Mouse (Mus musculus) kidney, postnatal 4 days (tissue): ENCODE data around the gene Rps15a.

Experiments
- DNase-seq, 2 experiments: peaks; one replicate each; pipeline ENCODE4 v3.0.0; 2021; ENCODE audit warnings: mixed read lengths in 2 of 2

Rps15a gene

GRCm38 (mm10) chr7:118113541-118114297 is 2.3 kb downstream of the Rps15a start:
- no peak for DNase-seq

DNA sequence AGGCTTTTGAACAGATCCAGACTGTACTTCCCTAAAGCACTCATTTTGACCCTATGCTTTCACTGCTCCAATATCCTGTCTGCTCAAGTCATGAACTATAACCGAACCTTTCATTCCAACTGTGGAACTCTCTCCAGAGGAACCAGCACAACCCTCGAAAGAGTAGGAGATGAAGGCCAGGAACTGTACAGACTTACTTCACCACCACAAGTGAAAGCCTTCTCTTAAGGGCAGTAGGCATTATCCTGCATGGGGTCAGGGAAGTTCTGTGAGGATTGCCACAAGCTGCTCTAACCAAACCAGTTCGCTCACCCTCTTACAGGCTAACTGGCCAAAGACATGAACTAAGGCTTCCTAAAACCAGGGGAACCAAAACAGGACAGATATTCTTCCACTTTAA is 4.9 kb downstream of the Rps15a start:
- DNase-seq, result no peak

DNA sequence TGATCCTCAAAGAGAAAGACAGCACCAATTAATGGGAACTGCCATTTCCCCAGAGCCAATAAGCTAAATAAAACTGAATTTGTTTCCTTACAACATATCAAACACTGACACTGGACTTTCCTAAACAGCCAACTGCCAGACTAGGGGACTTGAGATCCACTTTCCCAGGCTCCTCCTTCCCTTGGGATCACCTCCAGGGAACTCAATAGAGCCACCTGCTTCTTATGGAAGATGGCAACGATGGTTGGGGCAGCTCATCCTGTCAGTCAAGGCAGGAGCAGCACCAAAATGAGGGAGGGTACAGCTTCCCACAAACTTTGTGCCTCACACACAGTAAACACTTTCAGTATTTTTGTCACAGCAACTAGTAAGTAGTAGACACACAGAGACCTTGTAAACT is 8.3 kb downstream of the Rps15a start:
- DNase-seq, result no peak

DNA sequence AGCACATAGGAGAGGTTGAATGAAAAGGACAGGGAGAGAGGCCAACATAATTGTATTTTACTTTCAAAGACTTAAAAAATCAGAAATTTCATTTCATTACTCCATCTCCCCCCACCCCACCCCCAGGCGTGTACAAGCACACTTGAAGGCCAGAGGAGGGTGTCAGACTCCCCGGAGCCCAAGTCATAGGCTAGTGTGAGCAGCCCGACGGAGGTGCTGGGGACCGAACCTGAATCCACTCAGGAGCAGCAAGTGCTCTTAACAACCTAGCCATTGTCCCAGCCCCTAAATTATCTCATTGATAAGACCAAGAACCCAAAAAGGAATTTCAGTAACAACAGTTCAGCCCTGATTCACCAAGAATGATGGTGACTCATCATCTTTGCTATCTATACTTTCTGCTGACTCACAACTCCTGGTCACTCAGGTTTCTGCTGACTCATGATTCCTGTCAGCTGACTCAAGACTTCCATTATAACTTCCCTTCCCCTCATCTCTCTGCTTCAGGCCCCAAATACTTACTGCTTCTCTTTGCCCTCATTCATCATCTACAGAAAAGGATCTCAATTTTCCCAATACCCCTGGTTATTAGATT is 11.4 kb downstream of the Rps15a start:
- DNase-seq, result no peak

DNA sequence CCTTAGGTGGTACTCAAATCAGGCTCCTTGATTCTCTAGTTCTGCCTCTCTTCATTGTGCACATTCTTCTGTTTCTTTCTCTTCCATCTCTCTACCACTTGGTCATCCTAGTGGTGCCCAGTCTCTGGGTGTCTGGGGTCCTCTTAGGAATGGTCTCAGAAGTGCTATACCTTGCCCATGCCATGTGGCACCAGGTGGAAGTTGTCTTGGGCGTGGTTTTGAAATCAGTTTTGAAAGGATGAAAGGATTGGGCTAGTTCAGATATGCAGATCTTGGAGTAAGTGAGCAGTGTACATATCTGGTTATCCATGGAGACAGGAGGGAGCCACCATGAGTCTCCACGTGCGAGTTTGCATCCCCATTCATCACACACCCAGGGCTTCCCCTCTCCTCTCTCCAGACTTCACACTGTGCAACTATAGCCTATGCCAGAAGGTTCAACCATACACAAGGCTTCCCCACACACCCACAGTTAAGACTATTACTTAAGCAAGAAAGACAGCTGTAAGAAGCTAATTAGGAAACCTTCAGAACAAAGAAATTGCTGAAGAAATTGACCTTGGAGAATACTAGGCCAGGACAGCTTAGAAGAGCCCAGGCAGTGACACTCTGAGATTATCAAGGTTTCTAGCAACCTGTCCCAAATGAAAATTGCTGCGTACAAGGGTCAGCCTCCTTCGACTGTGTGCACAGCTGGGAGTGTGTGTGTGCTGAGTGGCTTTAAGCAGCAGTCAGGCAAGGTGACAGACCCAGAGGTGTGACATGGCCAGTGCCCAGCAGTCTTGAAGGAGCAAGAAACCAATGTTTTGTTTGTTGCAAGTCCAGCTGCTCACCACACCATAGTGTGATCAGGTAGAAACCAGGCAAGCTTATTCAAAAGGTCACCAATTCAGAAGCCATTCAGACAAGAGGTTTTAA is 12.3 kb downstream of the Rps15a start:
- DNase-seq, result no peak

GRCm38 (mm10) chr7:118102678-118103461 is 13.1 kb downstream of the Rps15a start:
- peak; percentile 18 to 19 for DNase-seq

DNA sequence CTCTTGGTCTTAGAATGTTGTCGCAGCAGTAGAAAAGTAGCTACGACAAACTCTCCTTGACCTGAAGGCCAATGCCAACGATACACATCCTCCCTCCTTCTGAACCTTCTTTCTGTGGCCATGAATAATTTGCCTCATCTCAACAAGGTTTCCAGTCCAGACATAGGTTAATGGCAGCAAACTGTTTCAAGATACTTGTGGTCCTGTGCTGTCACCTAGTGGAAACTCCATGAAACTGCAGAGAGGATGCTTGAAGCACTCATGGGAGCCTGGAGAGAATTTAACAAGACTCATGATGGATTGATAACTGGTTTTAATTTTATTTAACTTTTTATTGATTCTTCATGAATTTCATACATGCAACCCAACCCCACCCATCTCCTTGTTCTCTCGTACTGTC is 13.8 kb downstream of the Rps15a start:
- peak; percentile 27 to 53 for DNase-seq

GRCm38 (mm10) chr7:118097615-118098014 is 18.4 kb downstream of the Rps15a start:
- DNase-seq, result no peak

DNA sequence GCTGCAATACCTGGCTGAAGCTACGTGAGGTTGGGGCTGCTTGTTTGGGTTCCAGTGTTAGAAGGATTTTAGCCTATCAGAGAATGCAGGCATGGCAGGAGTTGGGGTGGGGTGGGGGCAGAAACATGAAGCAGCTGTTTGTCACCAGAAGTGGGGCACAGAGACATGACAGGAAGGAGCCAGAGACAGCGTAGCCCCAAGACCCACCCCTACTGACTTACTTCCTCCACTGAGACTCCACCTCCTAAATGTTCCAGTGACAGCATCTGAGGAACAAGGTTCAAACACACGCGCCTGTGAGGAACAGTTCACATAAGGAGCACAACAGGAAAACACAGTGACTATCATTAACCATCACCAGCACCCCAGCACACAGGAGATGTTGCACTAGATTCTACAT is 36.0 kb downstream of the Rps15a start:
- no peak for DNase-seq

- DNase-seq, result peak in 1 of 2 experiments; percentile 9
These were observed 36.9 kb downstream of the Rps15a start for GRCm38 (mm10) chr7:118079097-118079496.

- no peak for DNase-seq
These were observed 48.7 kb downstream of the Rps15a start for GRCm38 (mm10) chr7:118067261-118067660.

GRCm38 (mm10) chr7:118056300-118056699 is 59.7 kb downstream of the Rps15a start:
- DNase-seq, result no peak
